11 mouse cellular contexts compared by ENCODE assay signal in genomic region chr10:75103502-75103901, GRCm38 (mm10). TPM values are rescaled to one million over a fixed set of nuclear protein-coding genes. Genes with fewer than 3 reads are reported as not detected.
DNase-seq lines count a peak whose midpoint lies in the region; ATAC-seq lines count a peak whose summit lies in the region.
"Had no signal": no experiment of that assay in that cellular context is flagged by ENCODE, and none has a peak within 500 bp of the region (broad histone marks: within the 10 kb centered on the region; RNA-seq: fewer than 3 reads in every experiment).

No protein-coding gene starts in this region.

- peak overlapping the region; percentile 13; the same call in 1 of the 2 replicates for H3K27ac ChIP-seq in heart, embryonic 16.5 days (ENCODE audit: low read length)
- H3K27ac ChIP-seq in neural tube, embryonic 13.5 days (replicated peaks): peak overlapping the region; percentile 62; the same call in 1 of the 2 replicates
- no peak overlapping the region for H3K27ac ChIP-seq in liver, embryonic 16.5 days (ENCODE audit: low read length)
- H3K27ac ChIP-seq: hindbrain, embryonic 14.5 days; midbrain, embryonic 12.5 days had no signal

- H3K9me3 ChIP-seq in heart, embryonic 16.5 days (replicated peaks; ENCODE audit: control insufficient read depth, low read length): 0 out of 2 replicates have a peak, but pooled peaks cover 2% of the 10 kb centered on the region
- H3K9me3 ChIP-seq in neural tube, embryonic 13.5 days: no peaks in the 10 kb centered on the region
- no peaks in the 10 kb centered on the region for H3K9me3 ChIP-seq in liver, embryonic 16.5 days (replicated peaks; ENCODE audit: control insufficient read depth, low read length)
- H3K9me3 ChIP-seq: midbrain, embryonic 12.5 days had no signal

- no peak overlapping the region for H3K4me2 ChIP-seq in heart, embryonic 16.5 days (ENCODE audit: low read depth, low read length)
- H3K4me2 ChIP-seq in neural tube, embryonic 13.5 days: no peak overlapping the region
- no peak overlapping the region for H3K4me2 ChIP-seq in liver, embryonic 16.5 days (ENCODE audit: low read depth, low read length)
- H3K4me2 ChIP-seq: hindbrain, embryonic 14.5 days; midbrain, embryonic 12.5 days had no signal

- ATAC-seq in heart, embryonic 16.5 days (replicated peaks; ENCODE audit: extremely low read depth, insufficient read depth, low FRiP score): no peak
- ATAC-seq in neural tube, embryonic 13.5 days (ENCODE audit: low read depth): no peak
- ATAC-seq in liver, embryonic 16.5 days (ENCODE audit: low read depth): 0 out of 2 replicates have a peak, but pooled peaks have one; percentile 45

- 73% methylated on average over 2 of the region's 2 CpGs for WGBS in heart, embryonic 16.5 days
- WGBS in neural tube, embryonic 13.5 days: 78% methylated on average over 2 of the region's 2 CpGs
- 19% methylated on average over 2 of the region's 2 CpGs for WGBS in liver, embryonic 16.5 days (ENCODE audit: insufficient replicate concordance)

- H3K27me3 ChIP-seq in heart, embryonic 16.5 days (ENCODE audit: control insufficient read depth, insufficient read depth, low read length): peaks cover 25% of the 10 kb centered on the region
- H3K27me3 ChIP-seq in neural tube, embryonic 13.5 days: no peaks in the 10 kb centered on the region
- H3K27me3 ChIP-seq in liver, embryonic 16.5 days (ENCODE audit: control insufficient read depth, insufficient read depth, low read depth, low read length): no peaks in the 10 kb centered on the region
- H3K27me3 ChIP-seq: CH12.LX; midbrain, embryonic 12.5 days had no signal

- DNase-seq in heart, postnatal 25 days (ENCODE audit: low spot score): no peak
- DNase-seq in neural tube, embryonic 10.5 days (ENCODE audit: extremely low spot score, low spot score): no peak
- no peak for DNase-seq in retina, embryonic 14.5 days (ENCODE audit: low spot score)
- DNase-seq in frontal cortex, adult 2 months (ENCODE audit: extremely low spot score in 1 of 2, low spot score in 1 of 2): no peak
- DNase-seq: cerebellum, adult 9-10 months had no signal

- no peaks in the 10 kb centered on the region for H3K36me3 ChIP-seq in heart, embryonic 16.5 days (ENCODE audit: control insufficient read depth, insufficient read depth)
- H3K36me3 ChIP-seq in neural tube, embryonic 13.5 days: no peaks in the 10 kb centered on the region
- no peaks in the 10 kb centered on the region for H3K36me3 ChIP-seq in liver, embryonic 16.5 days (ENCODE audit: control insufficient read depth, insufficient read depth)
- H3K36me3 ChIP-seq: midbrain, embryonic 12.5 days had no signal

- no peak overlapping the region for H3K9ac ChIP-seq in heart, embryonic 16.5 days (ENCODE audit: low read length)
- no peak overlapping the region for H3K9ac ChIP-seq in neural tube, embryonic 13.5 days
- no peak overlapping the region for H3K9ac ChIP-seq in liver, embryonic 16.5 days (ENCODE audit: low read depth, low read length)
- H3K9ac ChIP-seq: hindbrain, embryonic 14.5 days; midbrain, embryonic 12.5 days had no signal

- H3K4me1 ChIP-seq in heart, embryonic 16.5 days (ENCODE audit: control insufficient read depth, insufficient read depth, low read length): peaks cover 32% of the 10 kb centered on the region
- peaks cover 75% of the 10 kb centered on the region for H3K4me1 ChIP-seq in neural tube, embryonic 13.5 days (replicated peaks)
- H3K4me1 ChIP-seq in liver, embryonic 16.5 days (ENCODE audit: control insufficient read depth, low read depth, low read length): peaks cover 11% of the 10 kb centered on the region

- intact Hi-C loops in heart, postnatal 25 days (cut with DNase I): loop anchor here (5.0 kb wide), 1 partner anchor 41 kb away; the partner anchor contains the start of gene Bcr

- H3K4me3 ChIP-seq in heart, embryonic 16.5 days (ENCODE audit: low read length): no peak overlapping the region
- H3K4me3 ChIP-seq in neural tube, embryonic 13.5 days: no peak overlapping the region
- no peak overlapping the region for H3K4me3 ChIP-seq in liver, embryonic 16.5 days (ENCODE audit: low read depth, low read length)
- H3K4me3 ChIP-seq: midbrain, embryonic 12.5 days had no signal

RNA-seq across cellular contexts. Expression of gene Bcr, which starts 43.1 kb away (rescaled TPM):
- 9.8 and 10.6 TPM in 2 replicates for polyA plus RNA-seq in heart, embryonic 16.5 days (2015; fragmentation: Nextera tagmentation; extraction: Ambion mirVana)
- 1 to 10 TPM; 9.8 TPM for total RNA-seq in heart, postnatal 25 days (2021)
- polyA plus RNA-seq in neural tube, embryonic 13.5 days (2015; fragmentation: Nextera tagmentation; extraction: Ambion mirVana): 14.5 and 16.8 TPM in 2 replicates
- 1.8 and 2.0 TPM in 2 replicates for polyA plus RNA-seq in liver, embryonic 16.5 days (2015; fragmentation: Nextera tagmentation; extraction: Ambion mirVana)
- 68.9 and 69.4 TPM in 2 replicates for polyA plus RNA-seq in frontal cortex, adult 2 months (2012; rRNA removed)
